Mouse (Mus musculus) neural tube, embryonic 13.5 days (tissue): ENCODE data around the gene Afdn. TPM values are rescaled to one million over a fixed set of nuclear protein-coding genes. Genes with fewer than 3 reads are reported as not detected.
"Not testable (repeated sequence)": the region's sequence is repeated elsewhere in the genome, so short reads cannot be mapped to it uniquely, and the experiment has no call there.

Source experiments
- ATAC-seq: fragments of 200-750 bp; cut with Nextera tagmentation; 2 replicates; pipeline ENCODE4 v1.8.0; 2017; ENCODE audit warnings: low read depth, mild to moderate bottlenecking, moderate TSS enrichment, moderate library complexity
- H3K27ac ChIP-seq: fragments of 300-500 bp; sonication (generic); replicated peaks from 2 replicates; pipeline ENCODE4 v1.5.1; 2015; ENCODE audit warnings: moderate library complexity, mild to moderate bottlenecking, inconsistent platforms
- H3K27me3 ChIP-seq: fragments of 300-500 bp; sonication (generic); 2 replicates; pipeline ENCODE4 v1.6.1; 2015; ENCODE audit warnings: mild to moderate bottlenecking, inconsistent platforms
- H3K36me3 ChIP-seq: fragments of 300-500 bp; sonication (generic); 2 replicates; pipeline ENCODE4 v1.6.1; 2015; ENCODE audit warnings: mild to moderate bottlenecking, inconsistent platforms
- H3K4me1 ChIP-seq: fragments of 300-500 bp; sonication (generic); replicated peaks from 2 replicates; pipeline ENCODE4 v1.6.1; 2015; ENCODE audit warnings: inconsistent platforms
- H3K4me2 ChIP-seq: fragments of 300-500 bp; sonication (generic); 2 replicates; pipeline ENCODE4 v1.6.1; 2015; ENCODE audit warnings: inconsistent platforms, mild to moderate bottlenecking, moderate library complexity
- H3K4me3 ChIP-seq: fragments of 300-500 bp; sonication (generic); 2 replicates; pipeline ENCODE4 v1.5.1; 2015; ENCODE audit warnings: mild to moderate bottlenecking, inconsistent platforms
- H3K9ac ChIP-seq: fragments of 300-500 bp; sonication (generic); 2 replicates; pipeline ENCODE4 v1.6.1; 2015; ENCODE audit warnings: moderate library complexity, mild to moderate bottlenecking, inconsistent platforms
- H3K9me3 ChIP-seq: fragments of 300-500 bp; sonication (generic); 2 replicates; pipeline ENCODE4 v1.6.1; 2016; ENCODE audit warnings: inconsistent platforms
- WGBS: fragments of 180-500 bp; shearing (Covaris S2); methylation state at CpG from one replicate; pipeline ENCODE4 v1.1.7; 2015; 5-methylcytosine and 5-hydroxymethylcytosine counted together
- polyA plus RNA-seq: library from polyadenylated mRNA; unstranded; fragments of >200 nt; fragmentation: Nextera tagmentation; extraction: Ambion mirVana; gene quantifications from 2 replicates; pipeline ENCODE4 v1.2.1, GENCODE M21; 2015

The Afdn gene
- polyA plus RNA-seq, 1 experiment from 2014 or later, result 127 TPM

- Histone ChIP-seq H3K4me2 (peak overlapping the region; percentile 72), H3K9me3 (no peaks in the 10 kb centered on the region), H3K4me3 (peak overlapping the region; percentile 98), H3K4me1 (peaks cover 38% of the 10 kb centered on the region), H3K9ac (peak overlapping the region; percentile 85), H3K36me3 (no peaks in the 10 kb centered on the region), H3K27ac (peak overlapping the region; percentile 95), H3K27me3 (no peaks in the 10 kb centered on the region)
- 62% methylated on average over 7 of the region's 7 CpGs for WGBS
- no peak for ATAC-seq
Observed at GRCm38 (mm10) chr17:13758586-13758985, 1.8 kb upstream of the Afdn start.

DNA sequence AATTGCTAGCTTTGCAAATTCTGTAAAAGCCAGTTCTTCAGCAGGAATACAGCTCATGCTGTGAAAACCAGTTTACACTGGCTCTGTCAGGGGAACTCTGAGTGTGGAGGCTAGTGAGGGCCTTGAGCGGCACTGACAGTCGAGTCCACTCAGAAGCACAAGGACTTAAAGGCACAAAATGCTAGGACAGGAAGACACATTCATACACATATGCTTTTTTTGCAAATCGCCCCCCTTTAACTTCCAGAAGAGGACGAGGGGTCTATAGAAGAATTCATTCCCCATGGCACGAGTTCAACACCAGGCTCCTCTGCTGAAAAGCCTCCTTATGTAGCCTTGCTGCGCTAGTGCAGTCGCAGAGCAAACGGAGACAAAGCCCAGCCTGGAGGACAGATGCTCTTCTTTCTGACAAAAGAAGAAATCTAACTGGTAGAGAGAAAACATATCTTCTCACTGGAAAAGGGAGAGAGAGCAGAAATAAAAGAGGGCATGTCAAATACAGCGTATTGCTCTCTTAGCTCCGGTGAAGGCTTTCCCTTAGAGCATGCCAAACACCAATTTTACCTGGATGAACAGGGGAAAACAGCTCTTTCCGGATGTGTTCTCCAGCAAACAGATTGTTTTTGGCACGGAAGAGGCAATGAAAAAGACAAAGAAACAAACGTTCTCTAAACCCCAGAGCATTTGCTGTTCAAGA lies 1.0 kb upstream of the Afdn start:
- Histone ChIP-seq H3K9me3 (no peaks in the 10 kb centered on the region), H3K4me3 (peak overlapping the region; percentile 98), H3K4me1 (peaks cover 44% of the 10 kb centered on the region), H3K27me3 (no peaks in the 10 kb centered on the region), H3K4me2 (peak overlapping the region; percentile 72), H3K36me3 (no peaks in the 10 kb centered on the region), H3K27ac (peak overlapping the region; percentile 95), H3K9ac (peak overlapping the region; percentile 85)
- ATAC-seq, result peak; percentile 25; the same call in 1 of the 2 replicates
- WGBS, result 4% methylated on average over 13 of the region's 13 CpGs

DNA sequence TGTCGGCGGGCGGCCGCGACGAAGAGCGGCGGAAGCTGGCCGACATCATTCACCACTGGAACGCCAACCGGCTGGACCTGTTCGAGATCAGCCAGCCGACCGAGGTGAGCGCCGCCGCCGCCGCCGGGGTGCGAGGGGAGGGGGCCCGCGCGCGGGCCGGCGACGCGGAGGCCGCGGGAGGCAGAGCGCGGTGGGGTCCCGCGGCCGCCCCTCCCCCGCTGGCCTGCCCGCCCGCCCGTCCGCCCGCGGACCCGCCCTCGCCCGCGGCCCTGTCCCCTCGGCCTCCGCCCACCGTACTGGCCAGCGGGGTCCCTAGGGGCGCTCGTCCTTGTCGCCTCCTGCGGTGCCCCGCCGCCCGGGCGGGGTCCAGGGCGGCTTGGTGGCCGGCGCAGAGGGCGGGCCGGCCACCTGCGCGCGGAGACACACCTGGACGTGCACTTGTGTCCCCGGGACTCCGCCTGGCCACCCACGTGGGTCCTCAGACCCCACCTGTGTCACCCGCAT lies 388 bp downstream of the Afdn start:
- Histone ChIP-seq H3K9ac (peak overlapping the region; percentile 85), H3K36me3 (no peaks in the 10 kb centered on the region), H3K27ac (peak overlapping the region; percentile 95), H3K9me3 (no peaks in the 10 kb centered on the region), H3K4me2 (peak overlapping the region; percentile 67), H3K4me3 (peak overlapping the region; percentile 98), H3K27me3 (no peaks in the 10 kb centered on the region), H3K4me1 (peaks cover 44% of the 10 kb centered on the region)
- ATAC-seq, result peak; percentile 38
- WGBS, result under 1% methylated on average over 28 of the region's 72 CpGs

DNA sequence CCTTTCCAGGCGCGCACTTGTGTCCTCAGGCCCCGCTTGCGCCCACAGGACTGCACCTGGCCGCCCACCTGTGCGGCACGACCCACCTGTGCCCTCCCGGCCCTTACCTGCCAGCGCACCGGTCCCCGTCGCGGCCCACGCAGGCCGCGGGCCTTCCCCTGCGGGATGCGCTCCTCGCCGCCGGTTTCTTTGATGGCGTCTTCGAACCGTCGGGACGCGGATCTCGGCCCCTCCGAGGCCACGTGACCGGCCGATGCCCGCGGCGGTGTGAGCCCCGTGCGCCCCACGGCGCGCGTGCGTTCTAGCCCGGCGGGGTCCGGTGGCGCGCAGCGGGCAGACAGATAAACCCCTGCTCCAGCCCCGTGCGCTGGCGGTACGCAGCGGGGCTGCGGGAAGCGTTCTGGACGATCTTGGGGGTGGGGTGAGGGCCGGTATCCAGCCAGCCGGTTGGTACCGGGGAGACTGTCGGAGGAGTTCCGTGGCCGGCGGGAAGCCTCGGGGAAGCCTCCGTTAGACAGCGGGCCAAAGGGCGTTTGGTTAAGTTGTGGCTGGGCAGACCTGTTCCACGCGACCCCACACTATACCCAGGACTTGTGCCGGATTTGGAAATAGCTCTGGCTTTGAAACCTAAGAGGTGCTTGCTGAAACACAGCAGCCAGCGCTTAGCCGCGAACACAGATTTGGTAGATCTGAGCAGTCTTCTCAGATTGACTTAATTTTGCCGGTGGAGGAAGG lies 1.0 kb downstream of the Afdn start, which contains the start of gene Tcte2:
Gene Tcte2 (minus strand): TSS at position 647 of the 735 bp plus-strand sequence.
- under 1% methylated on average over 74 of the region's 74 CpGs for whole genome bisulfite sequencing
- no peaks in the 10 kb centered on the region for H3K27me3 ChIP-seq
- peak within 1 kb of the TSS; percentile 85 for H3K9ac ChIP-seq
- no peaks in the 10 kb centered on the region for H3K9me3 ChIP-seq
- peak within 1 kb of the TSS; percentile 67 for H3K4me2 ChIP-seq
- ATAC-seq, result peak; percentile 22
- peak within 1 kb of the TSS; percentile 95 for H3K27ac ChIP-seq
- peak within 1 kb of the TSS; percentile 98 for H3K4me3 ChIP-seq
- peaks cover 44% of the 10 kb centered on the region for H3K4me1 ChIP-seq
- no peaks in the 10 kb centered on the region for H3K36me3 ChIP-seq

DNA sequence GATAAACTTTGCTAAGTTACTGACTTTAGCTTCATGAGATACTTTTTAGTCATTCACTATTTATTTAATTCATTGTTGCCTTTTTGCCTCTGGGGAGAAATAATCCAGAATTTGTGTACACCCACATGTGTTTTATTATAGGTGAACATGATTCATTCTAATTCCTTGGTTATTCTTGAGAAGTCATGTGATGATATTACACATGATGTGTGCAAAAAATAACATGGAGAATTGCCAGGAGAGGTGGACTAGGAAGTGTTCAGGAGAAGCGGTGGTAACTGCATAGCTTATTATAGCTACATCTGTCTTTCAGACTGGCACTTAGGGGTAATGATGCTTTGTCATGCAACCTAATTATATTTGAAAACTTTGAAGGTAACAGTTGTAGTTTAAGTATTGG lies 3.5 kb downstream of the Afdn start:
- Histone ChIP-seq H3K9ac (no peak overlapping the region), H3K36me3 (no peaks in the 10 kb centered on the region), H3K4me2 (no peak overlapping the region), H3K4me1 (peaks cover 28% of the 10 kb centered on the region), H3K27ac (no peak overlapping the region), H3K4me3 (no peak overlapping the region), H3K27me3 (no peaks in the 10 kb centered on the region), H3K9me3 (no peaks in the 10 kb centered on the region)
- WGBS, result 81% methylated on average over 1 of the region's 1 CpGs
- no peak for ATAC-seq

DNA sequence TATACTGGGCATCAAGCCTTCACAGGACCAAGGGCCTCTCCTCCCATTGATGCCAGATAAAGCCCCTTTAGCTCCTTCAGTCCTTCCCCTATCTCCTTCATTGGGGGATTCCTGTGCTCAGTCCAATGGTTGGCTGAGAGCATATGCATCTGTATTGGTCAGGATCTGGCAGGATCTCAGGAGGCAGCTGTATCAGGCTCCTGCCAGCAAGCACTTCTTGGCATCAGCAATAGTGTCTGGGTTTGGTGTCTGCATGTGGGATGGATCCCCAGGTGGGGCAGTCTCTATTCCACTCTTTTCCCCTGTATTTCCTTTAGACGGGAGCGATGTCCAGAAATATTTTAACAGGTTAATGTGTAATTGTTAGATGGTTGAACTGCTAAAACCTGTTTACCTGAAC lies 4.6 kb downstream of the Afdn start:
- H3K4me2 ChIP-seq, H3K9me3 ChIP-seq, H3K27ac ChIP-seq, ATAC-seq, H3K27me3 ChIP-seq, H3K36me3 ChIP-seq, H3K4me3 ChIP-seq, H3K9ac ChIP-seq: not testable (repeated sequence)
- WGBS, result 90% methylated on average over 2 of the region's 2 CpGs
- H3K4me1 ChIP-seq, result peaks cover 24% of the 10 kb centered on the region

GRCm38 (mm10) chr17:13768531-13768930 lies 8.2 kb downstream of the Afdn start:
- H3K4me2 ChIP-seq, result no peak overlapping the region
- peaks cover 8% of the 10 kb centered on the region; the same call in 1 of the 2 replicates for H3K4me1 ChIP-seq
- ATAC-seq, result no peak
- no peak overlapping the region for H3K9ac ChIP-seq
- H3K27ac ChIP-seq, result no peak overlapping the region
- 91% methylated on average over 1 of the region's 1 CpGs for WGBS
- H3K9me3 ChIP-seq, result no peaks in the 10 kb centered on the region
- H3K36me3 ChIP-seq, result no peaks in the 10 kb centered on the region
- H3K27me3 ChIP-seq, result no peaks in the 10 kb centered on the region
- H3K4me3 ChIP-seq, result no peak overlapping the region

GRCm38 (mm10) chr17:13769256-13769655 lies 8.9 kb downstream of the Afdn start:
- Histone ChIP-seq H3K9me3 (no peaks in the 10 kb centered on the region), H3K9ac (no peak overlapping the region), H3K4me2 (no peak overlapping the region), H3K4me3 (no peak overlapping the region), H3K27ac (no peak overlapping the region), H3K27me3 (no peaks in the 10 kb centered on the region), H3K4me1 (peaks cover 3% of the 10 kb centered on the region; the same call in 1 of the 2 replicates), H3K36me3 (no peaks in the 10 kb centered on the region)
- 86% methylated on average over 3 of the region's 3 CpGs for WGBS
- ATAC-seq, result no peak

DNA sequence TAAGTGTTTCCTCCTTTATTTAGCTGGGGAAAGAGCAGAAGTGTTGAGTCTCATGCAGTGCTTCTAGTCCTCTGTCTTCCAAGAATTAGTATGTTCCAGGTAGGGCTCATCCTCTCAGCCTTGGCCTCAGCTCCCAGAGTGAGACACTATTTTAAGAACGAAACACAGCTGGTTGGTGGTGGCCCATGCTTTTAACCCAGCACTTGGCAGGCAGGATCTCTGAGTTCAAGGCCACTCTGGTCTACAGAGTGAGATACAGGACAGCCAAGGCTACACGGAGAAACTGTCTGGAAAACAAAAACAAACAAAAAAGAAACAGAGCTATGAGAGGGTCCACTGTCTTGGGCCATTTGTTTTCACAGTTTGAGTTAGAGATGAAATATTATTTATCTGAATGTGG lies 17.3 kb downstream of the Afdn start:
- H3K27me3 ChIP-seq, result no peaks in the 10 kb centered on the region
- no peak overlapping the region for H3K4me3 ChIP-seq
- H3K27ac ChIP-seq, result no peak overlapping the region
- H3K9ac ChIP-seq, result no peak overlapping the region
- no peak for ATAC-seq
- H3K9me3 ChIP-seq, result no peaks in the 10 kb centered on the region
- no peaks in the 10 kb centered on the region for H3K36me3 ChIP-seq
- WGBS, result 84% methylated on average over 2 of the region's 2 CpGs
- H3K4me2 ChIP-seq, result no peak overlapping the region
- no peaks in the 10 kb centered on the region for H3K4me1 ChIP-seq

DNA sequence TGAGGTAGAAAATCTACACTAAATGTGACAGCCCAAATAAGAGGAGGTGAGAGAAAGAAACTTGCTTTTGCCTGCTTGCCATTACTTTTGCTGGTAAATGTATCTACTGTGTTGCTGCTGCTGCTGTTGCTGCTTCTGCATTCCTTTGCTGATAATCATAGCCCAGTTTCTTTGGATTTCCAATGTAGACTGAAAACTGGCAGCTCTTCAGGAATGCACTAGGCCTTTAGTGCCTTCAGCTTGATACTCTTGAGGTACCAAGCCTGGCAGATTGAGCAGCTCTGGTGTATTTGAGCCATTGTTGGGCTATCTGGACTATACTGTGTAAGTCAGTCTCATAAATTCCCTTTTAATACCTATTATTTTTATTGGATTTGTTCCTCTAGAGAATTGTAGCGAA lies 18.5 kb downstream of the Afdn start:
- Histone ChIP-seq H3K27me3 (no peaks in the 10 kb centered on the region), H3K27ac (no peak overlapping the region), H3K9ac (no peak overlapping the region), H3K9me3 (no peaks in the 10 kb centered on the region), H3K36me3 (no peaks in the 10 kb centered on the region), H3K4me2 (no peak overlapping the region), H3K4me1 (no peaks in the 10 kb centered on the region), H3K4me3 (no peak overlapping the region)
- no peak for ATAC-seq
- 90% methylated on average over 1 of the region's 1 CpGs for WGBS

- H3K4me1 ChIP-seq, result peaks cover 12% of the 10 kb centered on the region
- no peaks in the 10 kb centered on the region for H3K9me3 ChIP-seq
- H3K4me3 ChIP-seq, result no peak overlapping the region
- no peaks in the 10 kb centered on the region for H3K27me3 ChIP-seq
- H3K36me3 ChIP-seq, result no peaks in the 10 kb centered on the region
- no peak overlapping the region for H3K9ac ChIP-seq
- ATAC-seq, result no peak
- 88% methylated on average over 5 of the region's 5 CpGs for WGBS
- no peak overlapping the region for H3K4me2 ChIP-seq
- no peak overlapping the region for H3K27ac ChIP-seq
Observed at GRCm38 (mm10) chr17:13781948-13782347, 21.6 kb downstream of the Afdn start.

GRCm38 (mm10) chr17:13783469-13783868 lies 23.1 kb downstream of the Afdn start:
- Histone ChIP-seq H3K9me3 (no peaks in the 10 kb centered on the region), H3K4me3 (no peak overlapping the region), H3K4me2 (no peak overlapping the region), H3K4me1 (peaks cover 12% of the 10 kb centered on the region), H3K9ac (no peak overlapping the region), H3K27me3 (no peaks in the 10 kb centered on the region), H3K36me3 (no peaks in the 10 kb centered on the region), H3K27ac (no peak overlapping the region)
- no peak for ATAC-seq
- 97% methylated on average over 1 of the region's 1 CpGs for WGBS
